Mouse (Mus musculus) adrenal gland, adult 8-10 months (tissue): Measurements from ENCODE around the gene Oprl1. TPM values are rescaled to one million over a fixed set of nuclear protein-coding genes. Genes with fewer than 3 reads are reported as not detected.

Experiments
- DNase-seq: peaks from one replicate; pipeline ENCODE4 v3.0.0; 2022
- total RNA-seq, 4 experiments: library from RNA; stranded (reverse); gene quantifications; 2 replicates each; pipeline ENCODE4 v1.2.4; 2022

Oprl1 gene
- total RNA-seq, 4 experiments from 2014 or later = 2.3 to 5.9 (median 4.8) TPM

GRCm38 (mm10) chr2:181693339-181694280 lies 21.2 kb upstream of the Oprl1 start, which contains the start of gene Rgs19:
Gene Rgs19, minus strand, starts transcription at chr2:181693977.
- DNase-seq = peak; percentile 81

GRCm38 (mm10) chr2:181694581-181694980 lies 20.2 kb upstream of the Oprl1 start:
- DNase-seq = no peak

- DNase-seq = no peak
Measured at GRCm38 (mm10) chr2:181695776-181696175, 19.0 kb upstream of the Oprl1 start.

- DNase-seq = no peak
Measured at GRCm38 (mm10) chr2:181696801-181697420, 17.9 kb upstream of the Oprl1 start.

- DNase-seq = no peak
Measured at GRCm38 (mm10) chr2:181698241-181698640, 16.6 kb upstream of the Oprl1 start, which contains the start of gene Lkaaear1. Gene Lkaaear1, minus strand, starts transcription at chr2:181698442.

- no peak for DNase-seq
Measured at GRCm38 (mm10) chr2:181706668-181707067, 8.1 kb upstream of the Oprl1 start.

GRCm38 (mm10) chr2:181713749-181714148 lies 1.1 kb upstream of the Oprl1 start:
- no peak for DNase-seq

- DNase-seq = no peak
Measured at GRCm38 (mm10) chr2:181715382-181715781, 566 bp downstream of the Oprl1 start.

- DNase-seq = no peak
Measured at GRCm38 (mm10) chr2:181716991-181717390, 2.2 kb downstream of the Oprl1 start.

GRCm38 (mm10) chr2:181720061-181720460 lies 5.2 kb downstream of the Oprl1 start:
- DNase-seq = no peak

GRCm38 (mm10) chr2:181721200-181721599 lies 6.4 kb downstream of the Oprl1 start:
- DNase-seq = no peak

- DNase-seq = no peak
Measured at GRCm38 (mm10) chr2:181722213-181722612, 7.4 kb downstream of the Oprl1 start.

GRCm38 (mm10) chr2:181727659-181728262 lies 12.9 kb downstream of the Oprl1 start:
- DNase-seq = no peak

GRCm38 (mm10) chr2:181730051-181730450 lies 15.2 kb downstream of the Oprl1 start:
- DNase-seq = no peak

GRCm38 (mm10) chr2:181752626-181753025 lies 37.8 kb downstream of the Oprl1 start:
- no peak for DNase-seq

GRCm38 (mm10) chr2:181758147-181758725 lies 43.4 kb downstream of the Oprl1 start:
- no peak for DNase-seq

- DNase-seq = peak; percentile 18
Measured at GRCm38 (mm10) chr2:181759041-181759440, 44.2 kb downstream of the Oprl1 start.

GRCm38 (mm10) chr2:181763006-181763830 lies 48.4 kb downstream of the Oprl1 start, which contains the start of gene Myt1:
Gene Myt1, plus strand, starts transcription at chr2:181763332.
- no peak for DNase-seq

GRCm38 (mm10) chr2:181763886-181764527 lies 49.2 kb downstream of the Oprl1 start:
- no peak for DNase-seq

GRCm38 (mm10) chr2:181764600-181764999 lies 49.8 kb downstream of the Oprl1 start:
- no peak for DNase-seq

GRCm38 (mm10) chr2:181765251-181765650 lies 50.4 kb downstream of the Oprl1 start:
- no peak for DNase-seq
